Mouse (Mus musculus) stomach, embryonic 15.5 days (tissue): Measurements from ENCODE around the gene Pfdn2. TPM values are rescaled to one million over a fixed set of nuclear protein-coding genes. Genes with fewer than 3 reads are reported as not detected.

Source experiments
- ATAC-seq: fragments of 200-750 bp; cut with Nextera tagmentation; 2 replicates; pipeline ENCODE4 v1.8.0; 2017; ENCODE audit warnings: low read depth, moderate number of reproducible peaks, moderate TSS enrichment; ENCODE audit not compliant: insufficient read depth, low FRiP score
- H3K27ac ChIP-seq: fragments of 300-500 bp; sonication (generic); 2 replicates; pipeline ENCODE4 v1.5.1; 2015; ENCODE audit warnings: mild to moderate bottlenecking, inconsistent platforms
- H3K27me3 ChIP-seq: fragments of 300-500 bp; sonication (generic); replicated peaks from 2 replicates; pipeline ENCODE4 v1.6.1; 2015; ENCODE audit warnings: inconsistent platforms
- H3K36me3 ChIP-seq: fragments of 300-500 bp; sonication (generic); 2 replicates; pipeline ENCODE4 v1.6.1; 2015; ENCODE audit warnings: inconsistent platforms
- H3K4me1 ChIP-seq: fragments of 300-500 bp; sonication (generic); 2 replicates; pipeline ENCODE4 v1.6.1; 2015; ENCODE audit warnings: inconsistent platforms
- H3K4me2 ChIP-seq: fragments of 300-500 bp; sonication (generic); 2 replicates; pipeline ENCODE4 v1.6.1; 2015; ENCODE audit warnings: mild to moderate bottlenecking, inconsistent platforms
- H3K4me3 ChIP-seq: fragments of 300-500 bp; sonication (generic); replicated peaks from 2 replicates; pipeline ENCODE4 v1.5.1; 2015; ENCODE audit warnings: inconsistent platforms
- H3K9ac ChIP-seq: fragments of 300-500 bp; sonication (generic); 2 replicates; pipeline ENCODE4 v1.6.1; 2015; ENCODE audit warnings: inconsistent platforms
- H3K9me3 ChIP-seq: fragments of 300-500 bp; sonication (generic); 2 replicates; pipeline ENCODE4 v1.6.1; 2016; ENCODE audit warnings: inconsistent platforms
- WGBS: fragments of 180-500 bp; shearing (Covaris S2); methylation state at CpG from one replicate; pipeline ENCODE4 v1.1.7; 2015; 5-methylcytosine and 5-hydroxymethylcytosine counted together
- polyA plus RNA-seq: library from polyadenylated mRNA; unstranded; fragments of >200 nt; fragmentation: Nextera tagmentation; extraction: Ambion mirVana; gene quantifications from 2 replicates; pipeline ENCODE4 v1.2.1, GENCODE M21; 2015

Pfdn2 gene
- polyA plus RNA-seq, 1 experiment from 2014 or later: 99.5 TPM

- H3K4me2 ChIP-seq: peak overlapping the region; percentile 75
- 4% methylated on average over 26 of the region's 26 CpGs for WGBS
- peak; percentile 28; the same call in 1 of the 2 replicates for ATAC-seq
- H3K4me3 ChIP-seq: peak overlapping the region; percentile 51
- H3K27me3 ChIP-seq: no peaks in the 10 kb centered on the region
- peaks cover 16% of the 10 kb centered on the region for H3K36me3 ChIP-seq
- H3K9ac ChIP-seq: peak overlapping the region; percentile 10; the same call in 1 of the 2 replicates
- no peak overlapping the region; the same call in 1 of the 2 replicates for H3K27ac ChIP-seq
- H3K9me3 ChIP-seq: no peaks in the 10 kb centered on the region
- peaks cover 4% of the 10 kb centered on the region; the same call in 1 of the 2 replicates for H3K4me1 ChIP-seq
Observed at GRCm38 (mm10) chr1:171360253-171360652, 14.8 kb downstream of the Pfdn2 start.

GRCm38 (mm10) chr1:171360656-171361055, 15.2 kb downstream of the Pfdn2 start, which contains the start of gene Klhdc9:
Gene Klhdc9 (minus strand): TSS chr1:171360798.
- H3K9ac ChIP-seq: peak within 1 kb of the TSS; percentile 10; the same call in 1 of the 2 replicates
- peak within 1 kb of the TSS; percentile 75 for H3K4me2 ChIP-seq
- H3K27ac ChIP-seq: peak within 1 kb of the TSS; percentile 52
- H3K9me3 ChIP-seq: no peaks in the 10 kb centered on the region
- ATAC-seq: peak; percentile 86
- WGBS: 1% methylated on average over 21 of the region's 21 CpGs
- peaks cover 4% of the 10 kb centered on the region; the same call in 1 of the 2 replicates for H3K4me1 ChIP-seq
- H3K36me3 ChIP-seq: peaks cover 16% of the 10 kb centered on the region
- peak within 1 kb of the TSS; percentile 51 for H3K4me3 ChIP-seq
- H3K27me3 ChIP-seq: no peaks in the 10 kb centered on the region

GRCm38 (mm10) chr1:171361106-171362103, 15.9 kb downstream of the Pfdn2 start:
- H3K27me3 ChIP-seq: no peaks in the 10 kb centered on the region
- peaks cover 4% of the 10 kb centered on the region; the same call in 1 of the 2 replicates for H3K4me1 ChIP-seq
- peak overlapping the region; percentile 52; the same call in 1 of the 2 replicates for H3K27ac ChIP-seq
- peak overlapping the region; percentile 10; the same call in 1 of the 2 replicates for H3K9ac ChIP-seq
- no peaks in the 10 kb centered on the region for H3K9me3 ChIP-seq
- peaks cover 15% of the 10 kb centered on the region for H3K36me3 ChIP-seq
- peak; percentile 40; the same call in 1 of the 2 replicates for ATAC-seq
- 29% methylated on average over 16 of the region's 16 CpGs for WGBS
- H3K4me2 ChIP-seq: peak overlapping the region; percentile 75
- peak overlapping the region; percentile 51 for H3K4me3 ChIP-seq

- ATAC-seq: no peak
- Histone ChIP-seq H3K9ac (no peak overlapping the region), H3K27ac (no peak overlapping the region; the same call in 1 of the 2 replicates), H3K4me3 (no peak overlapping the region), H3K27me3 (no peaks in the 10 kb centered on the region), H3K9me3 (no peaks in the 10 kb centered on the region), H3K4me1 (peaks cover 4% of the 10 kb centered on the region; the same call in 1 of the 2 replicates), H3K4me2 (no peak overlapping the region), H3K36me3 (no peaks in the 10 kb centered on the region)
- 52% methylated on average over 7 of the region's 7 CpGs for WGBS
Observed at GRCm38 (mm10) chr1:171365934-171366333, 20.5 kb downstream of the Pfdn2 start.

GRCm38 (mm10) chr1:171369845-171370556, 24.5 kb downstream of the Pfdn2 start, which contains the start of gene Nectin4:
Gene Nectin4 (plus strand): TSS chr1:171370099.
- Histone ChIP-seq H3K9ac (0 out of 2 replicates have a peak within 1 kb of the TSS, but pooled peaks have one; percentile 17), H3K4me2 (peak within 1 kb of the TSS; percentile 45), H3K36me3 (no peaks in the 10 kb centered on the region), H3K27me3 (no peaks in the 10 kb centered on the region), H3K27ac (peak within 1 kb of the TSS; percentile 75), H3K9me3 (no peaks in the 10 kb centered on the region), H3K4me3 (peak within 1 kb of the TSS; percentile 35), H3K4me1 (peaks cover 8% of the 10 kb centered on the region)
- ATAC-seq: peak; percentile 78
- 35% methylated on average over 20 of the region's 20 CpGs for WGBS

GRCm38 (mm10) chr1:171372880-171373279, 27.4 kb downstream of the Pfdn2 start:
- Histone ChIP-seq H3K4me2 (peak overlapping the region; percentile 17; the same call in 1 of the 2 replicates), H3K4me1 (peaks cover 14% of the 10 kb centered on the region), H3K9ac (no peak overlapping the region), H3K27me3 (no peaks in the 10 kb centered on the region), H3K4me3 (no peak overlapping the region; the same call in 1 of the 2 replicates), H3K36me3 (no peaks in the 10 kb centered on the region), H3K27ac (no peak overlapping the region), H3K9me3 (no peaks in the 10 kb centered on the region)
- 71% methylated on average over 3 of the region's 3 CpGs for WGBS
- no peak for ATAC-seq

- peaks cover 14% of the 10 kb centered on the region for H3K4me1 ChIP-seq
- peak overlapping the region; percentile 21 for H3K4me2 ChIP-seq
- H3K27me3 ChIP-seq: no peaks in the 10 kb centered on the region
- H3K27ac ChIP-seq: peak overlapping the region; percentile 55; the same call in 1 of the 2 replicates
- ATAC-seq: no peak
- 13% methylated on average over 2 of the region's 4 CpGs for WGBS
- H3K9ac ChIP-seq: no peak overlapping the region
- no peaks in the 10 kb centered on the region for H3K9me3 ChIP-seq
- H3K4me3 ChIP-seq: no peak overlapping the region
- H3K36me3 ChIP-seq: no peaks in the 10 kb centered on the region
Observed at GRCm38 (mm10) chr1:171373946-171374345, 28.5 kb downstream of the Pfdn2 start.

GRCm38 (mm10) chr1:171375646-171376097, 30.2 kb downstream of the Pfdn2 start:
- H3K27ac ChIP-seq: peak overlapping the region; percentile 63
- H3K4me1 ChIP-seq: peaks cover 25% of the 10 kb centered on the region
- H3K9ac ChIP-seq: no peak overlapping the region
- no peaks in the 10 kb centered on the region for H3K36me3 ChIP-seq
- peak; percentile 86 for ATAC-seq
- no peaks in the 10 kb centered on the region for H3K9me3 ChIP-seq
- no peaks in the 10 kb centered on the region for H3K27me3 ChIP-seq
- no peak overlapping the region for H3K4me3 ChIP-seq
- 47% methylated on average over 9 of the region's 9 CpGs for WGBS
- peak overlapping the region; percentile 4; the same call in 1 of the 2 replicates for H3K4me2 ChIP-seq

- H3K27me3 ChIP-seq: no peaks in the 10 kb centered on the region
Observed at GRCm38 (mm10) chr1:171378298-171378697, 32.8 kb downstream of the Pfdn2 start.

GRCm38 (mm10) chr1:171379935-171380599, 34.6 kb downstream of the Pfdn2 start:
- H3K27ac ChIP-seq: peak overlapping the region; percentile 44; the same call in 1 of the 2 replicates
- H3K27me3 ChIP-seq: no peaks in the 10 kb centered on the region
- peak overlapping the region; percentile 25 for H3K4me3 ChIP-seq
- ATAC-seq: 0 out of 2 replicates have a peak, but pooled peaks have one; percentile 9
- no peaks in the 10 kb centered on the region for H3K9me3 ChIP-seq
- no peaks in the 10 kb centered on the region for H3K36me3 ChIP-seq
- H3K4me2 ChIP-seq: peak overlapping the region; percentile 57
- WGBS: 7% methylated on average over 31 of the region's 31 CpGs
- no peak overlapping the region for H3K9ac ChIP-seq
- H3K4me1 ChIP-seq: peaks cover 17% of the 10 kb centered on the region

More at GRCm38 (mm10) chr1:171378298-171378697, 32.8 kb downstream of the Pfdn2 start:
- Histone ChIP-seq H3K36me3 (no peaks in the 10 kb centered on the region), H3K4me2 (no peak overlapping the region), H3K9me3 (no peaks in the 10 kb centered on the region), H3K27ac (no peak overlapping the region), H3K9ac (no peak overlapping the region), H3K4me3 (no peak overlapping the region), H3K4me1 (peaks cover 25% of the 10 kb centered on the region)
- no peak for ATAC-seq
- WGBS: 75% methylated on average over 6 of the region's 6 CpGs
